Mouse (Mus musculus) midbrain, embryonic 16.5 days (tissue): ENCODE results near the gene Sdhaf3. TPM values are rescaled to one million over a fixed set of nuclear protein-coding genes. Genes with fewer than 3 reads are reported as not detected.
"Not testable (repeated sequence)": the region's sequence is repeated elsewhere in the genome, so short reads cannot be mapped to it uniquely, and the experiment has no call there.

ENCODE experiments used
- ATAC-seq: fragments of 200-750 bp; cut with Nextera tagmentation; 2 replicates; pipeline ENCODE4 v1.8.0; 2017; ENCODE audit warnings: moderate TSS enrichment
- H3K27ac ChIP-seq: fragments of 300-500 bp; sonication (generic); 2 replicates; pipeline ENCODE4 v1.5.1; 2014; ENCODE audit warnings: mild to moderate bottlenecking, low read length, mixed read lengths
- H3K27me3 ChIP-seq: fragments of 300-500 bp; sonication (generic); 2 replicates; pipeline ENCODE4 v1.6.1; 2014; ENCODE audit warnings: low read depth, low read length, mixed read lengths; ENCODE audit not compliant: control insufficient read depth, insufficient read depth
- H3K36me3 ChIP-seq: fragments of 300-500 bp; sonication (generic); 2 replicates; pipeline ENCODE4 v1.6.1; 2014; ENCODE audit warnings: mild to moderate bottlenecking, low read length, moderate library complexity, mixed read lengths; ENCODE audit not compliant: control insufficient read depth, insufficient read depth
- H3K4me1 ChIP-seq: fragments of 300-500 bp; sonication (generic); 2 replicates; pipeline ENCODE4 v1.6.1; 2014; ENCODE audit warnings: mild to moderate bottlenecking, low read length, mixed read lengths; ENCODE audit not compliant: control insufficient read depth, insufficient read depth
- H3K4me2 ChIP-seq: fragments of 300-500 bp; sonication (generic); 2 replicates; pipeline ENCODE4 v1.6.1; 2014; ENCODE audit warnings: mild to moderate bottlenecking, low read length, mixed read lengths
- H3K4me3 ChIP-seq: fragments of 300-500 bp; sonication (generic); 2 replicates; pipeline ENCODE4 v1.5.1; 2014; ENCODE audit warnings: low read depth, mild to moderate bottlenecking, low read length, moderate library complexity, mixed read lengths
- H3K9ac ChIP-seq: fragments of 300-500 bp; sonication (generic); 2 replicates; pipeline ENCODE4 v1.6.1; 2014; ENCODE audit warnings: low read depth, low read length, mixed read lengths
- H3K9me3 ChIP-seq: fragments of 300-500 bp; sonication (generic); replicated peaks from 2 replicates; pipeline ENCODE4 v1.6.1; 2014; ENCODE audit warnings: mild to moderate bottlenecking, low read length, mixed read lengths; ENCODE audit not compliant: control insufficient read depth, poor library complexity, severe bottlenecking
- WGBS: fragments of 180-500 bp; shearing (Covaris S2); extraction: QIAGEN DNeasy Blood & Tissue Kit; methylation state at CpG from one replicate; pipeline ENCODE4 v1.1.7; 2014; 5-methylcytosine and 5-hydroxymethylcytosine counted together
- polyA plus RNA-seq: library from polyadenylated mRNA; unstranded; fragments of >200 nt; fragmentation: Nextera tagmentation; extraction: Ambion mirVana; gene quantifications from 2 replicates; pipeline ENCODE4 v1.2.1, GENCODE M21; 2015

The Sdhaf3 gene
- polyA plus RNA-seq, 1 experiment from 2014 or later = 7.8 TPM

GRCm38 (mm10) chr6:6940845-6941244 lies 15.0 kb upstream of the Sdhaf3 start:
- H3K4me1 ChIP-seq = no peaks in the 10 kb centered on the region
- H3K27ac ChIP-seq = no peak overlapping the region
- H3K36me3 ChIP-seq = no peaks in the 10 kb centered on the region
- 65% methylated on average over 2 of the region's 2 CpGs for WGBS
- no peak overlapping the region for H3K4me3 ChIP-seq
- no peaks in the 10 kb centered on the region for H3K9me3 ChIP-seq
- H3K9ac ChIP-seq = no peak overlapping the region
- H3K27me3 ChIP-seq = no peaks in the 10 kb centered on the region
- ATAC-seq = no peak
- H3K4me2 ChIP-seq = no peak overlapping the region

- 53% methylated on average over 6 of the region's 6 CpGs for WGBS
- Histone ChIP-seq H3K27me3 (no peaks in the 10 kb centered on the region), H3K4me3 (no peak overlapping the region), H3K4me1 (no peaks in the 10 kb centered on the region), H3K27ac (no peak overlapping the region), H3K36me3 (no peaks in the 10 kb centered on the region), H3K9ac (no peak overlapping the region), H3K4me2 (no peak overlapping the region), H3K9me3 (no peaks in the 10 kb centered on the region)
- no peak for ATAC-seq
Measured at GRCm38 (mm10) chr6:6942813-6943212, 13.0 kb upstream of the Sdhaf3 start.

- no peak overlapping the region for H3K4me2 ChIP-seq
- H3K4me1 ChIP-seq = no peaks in the 10 kb centered on the region
- H3K27me3 ChIP-seq = no peaks in the 10 kb centered on the region; the same call in 1 of the 2 replicates
- no peak for ATAC-seq
- H3K4me3 ChIP-seq = no peak overlapping the region
- no peak overlapping the region for H3K27ac ChIP-seq
- no peak overlapping the region for H3K9ac ChIP-seq
- no peaks in the 10 kb centered on the region for H3K36me3 ChIP-seq
- H3K9me3 ChIP-seq = no peaks in the 10 kb centered on the region
- 20% methylated on average over 1 of the region's 1 CpGs for WGBS
Measured at GRCm38 (mm10) chr6:6947650-6948049, 8.2 kb upstream of the Sdhaf3 start.

DNA sequence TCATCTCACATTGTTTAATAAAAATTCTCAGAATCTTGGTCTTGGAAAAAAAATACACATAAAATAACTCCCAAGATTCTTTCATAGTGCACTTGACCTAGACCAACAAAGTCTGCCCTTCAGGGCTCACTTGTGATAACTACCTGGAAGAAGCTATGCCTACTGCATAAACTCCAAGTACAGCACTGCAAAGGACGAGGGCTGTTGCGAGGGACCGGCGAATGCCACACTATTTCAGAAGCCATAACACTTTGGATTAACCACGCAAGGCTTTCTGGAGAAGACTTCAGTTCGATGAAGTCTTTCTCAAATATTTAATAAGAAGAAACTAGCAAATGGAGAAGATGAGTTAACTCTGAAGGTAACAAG lies 425 bp upstream of the Sdhaf3 start:
- Histone ChIP-seq H3K27ac (0 out of 2 replicates have a peak overlapping the region, but pooled peaks have one; percentile 5), H3K36me3 (no peaks in the 10 kb centered on the region), H3K4me3 (peak overlapping the region; percentile 84), H3K27me3 (no peaks in the 10 kb centered on the region; the same call in 1 of the 2 replicates), H3K4me1 (peaks cover 4% of the 10 kb centered on the region; the same call in 1 of the 2 replicates), H3K4me2 (peak overlapping the region; percentile 62), H3K9ac (peak overlapping the region; percentile 21; the same call in 1 of the 2 replicates), H3K9me3 (no peaks in the 10 kb centered on the region)
- 39% methylated on average over 6 of the region's 6 CpGs for WGBS
- peak; percentile 74 for ATAC-seq

GRCm38 (mm10) chr6:6959234-6959633 lies 3.4 kb downstream of the Sdhaf3 start:
- H3K4me1 ChIP-seq, H3K27me3 ChIP-seq, H3K27ac ChIP-seq, H3K9me3 ChIP-seq, H3K4me2 ChIP-seq, ATAC-seq, H3K9ac ChIP-seq, H3K4me3 ChIP-seq, H3K36me3 ChIP-seq: not testable (repeated sequence)
- 94% methylated on average over 2 of the region's 4 CpGs for WGBS

DNA sequence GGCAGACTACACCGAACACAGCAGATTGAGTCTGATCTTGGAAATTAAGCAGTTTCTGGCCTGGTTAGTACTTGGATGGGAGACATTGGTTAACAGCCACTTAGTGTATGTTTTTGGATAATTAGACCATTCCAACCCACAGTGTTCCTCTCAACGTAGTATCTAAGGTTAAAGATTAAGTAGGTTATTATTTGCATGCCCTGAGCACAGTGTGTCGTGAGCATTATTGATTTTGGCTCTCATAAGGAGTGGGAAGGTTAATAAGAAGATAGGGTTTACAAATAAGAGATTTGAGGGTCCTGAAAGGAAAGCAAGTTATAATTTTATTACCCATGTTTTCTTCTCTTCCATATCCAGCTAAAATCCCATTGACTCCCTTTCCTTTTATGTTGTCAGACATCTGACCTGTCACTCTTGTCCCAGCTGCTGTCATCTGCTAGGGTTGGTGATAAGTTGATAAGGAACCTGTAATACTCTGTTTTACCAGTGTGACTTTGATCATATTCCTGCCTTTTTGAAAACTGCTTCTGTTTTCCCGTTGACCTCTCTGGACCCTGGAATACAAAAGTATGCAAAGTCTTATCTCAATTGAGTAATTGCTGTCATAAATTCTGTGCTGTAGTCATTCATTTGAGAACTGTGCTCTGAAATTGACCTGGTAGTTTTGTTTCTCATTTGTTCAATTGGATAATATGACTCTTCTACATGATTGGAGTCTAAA lies 41.6 kb downstream of the Sdhaf3 start:
- H3K36me3 ChIP-seq = no peaks in the 10 kb centered on the region
- H3K9ac ChIP-seq = no peak overlapping the region
- no peak overlapping the region for H3K4me3 ChIP-seq
- H3K4me2 ChIP-seq = no peak overlapping the region
- H3K4me1 ChIP-seq = no peaks in the 10 kb centered on the region
- no peaks in the 10 kb centered on the region for H3K27me3 ChIP-seq
- H3K9me3 ChIP-seq = no peaks in the 10 kb centered on the region
- 81% methylated on average over 4 of the region's 4 CpGs for WGBS
- no peak for ATAC-seq
- no peak overlapping the region for H3K27ac ChIP-seq

- Histone ChIP-seq H3K9me3 (no peaks in the 10 kb centered on the region), H3K36me3 (no peaks in the 10 kb centered on the region), H3K4me3 (no peak overlapping the region), H3K27me3 (no peaks in the 10 kb centered on the region), H3K4me2 (no peak overlapping the region), H3K27ac (no peak overlapping the region), H3K4me1 (no peaks in the 10 kb centered on the region), H3K9ac (no peak overlapping the region)
- no peak for ATAC-seq
- WGBS = 87% methylated on average over 1 of the region's 1 CpGs
Measured at GRCm38 (mm10) chr6:6997956-6998355, 42.2 kb downstream of the Sdhaf3 start.

DNA sequence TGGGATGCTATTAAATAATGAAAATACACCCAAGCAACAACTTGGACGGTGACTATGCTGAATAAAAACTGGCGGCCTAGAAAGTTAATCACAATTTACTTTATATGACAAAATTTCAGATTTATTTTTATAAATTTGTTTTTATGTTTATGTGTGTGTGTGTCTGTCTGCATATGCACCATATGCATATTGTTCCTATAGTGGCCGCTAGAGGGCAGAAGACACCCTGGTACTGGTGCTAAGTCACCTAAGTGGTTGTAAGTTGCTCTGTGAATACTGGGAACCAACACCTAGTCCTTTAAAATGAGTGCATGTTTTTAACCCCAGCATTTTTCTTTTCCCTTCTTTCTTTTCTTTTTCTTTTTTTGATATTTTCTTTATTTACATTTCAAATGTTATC lies 43.2 kb downstream of the Sdhaf3 start:
- WGBS = 96% methylated on average over 3 of the region's 3 CpGs

GRCm38 (mm10) chr6:7003085-7003484 lies 47.3 kb downstream of the Sdhaf3 start:
- ATAC-seq = no peak

More for the DNA sequence above, 43.2 kb downstream of the Sdhaf3 start:
- no peak overlapping the region for H3K4me3 ChIP-seq
- H3K27me3 ChIP-seq = no peaks in the 10 kb centered on the region
- H3K9me3 ChIP-seq = no peaks in the 10 kb centered on the region
- no peaks in the 10 kb centered on the region for H3K36me3 ChIP-seq
- no peak overlapping the region for H3K4me2 ChIP-seq
- H3K27ac ChIP-seq = no peak overlapping the region
- H3K4me1 ChIP-seq = no peaks in the 10 kb centered on the region
- ATAC-seq = no peak
- H3K9ac ChIP-seq = no peak overlapping the region

More at GRCm38 (mm10) chr6:7003085-7003484, 47.3 kb downstream of the Sdhaf3 start:
- Histone ChIP-seq H3K4me3 (no peak overlapping the region), H3K27ac (no peak overlapping the region), H3K27me3 (no peaks in the 10 kb centered on the region), H3K36me3 (no peaks in the 10 kb centered on the region), H3K4me2 (no peak overlapping the region), H3K9me3 (no peaks in the 10 kb centered on the region), H3K9ac (no peak overlapping the region), H3K4me1 (no peaks in the 10 kb centered on the region)
- WGBS = 85% methylated on average over 3 of the region's 4 CpGs
